Mouse (Mus musculus): ENCODE results near the gene Cacnb1. TPM values are rescaled to one million over a fixed set of nuclear protein-coding genes. Genes with fewer than 3 reads are reported as not detected.

The Cacnb1 gene
- polyA plus RNA-seq, 1 experiment from 2014 or later = 0.73 TPM

DNA sequence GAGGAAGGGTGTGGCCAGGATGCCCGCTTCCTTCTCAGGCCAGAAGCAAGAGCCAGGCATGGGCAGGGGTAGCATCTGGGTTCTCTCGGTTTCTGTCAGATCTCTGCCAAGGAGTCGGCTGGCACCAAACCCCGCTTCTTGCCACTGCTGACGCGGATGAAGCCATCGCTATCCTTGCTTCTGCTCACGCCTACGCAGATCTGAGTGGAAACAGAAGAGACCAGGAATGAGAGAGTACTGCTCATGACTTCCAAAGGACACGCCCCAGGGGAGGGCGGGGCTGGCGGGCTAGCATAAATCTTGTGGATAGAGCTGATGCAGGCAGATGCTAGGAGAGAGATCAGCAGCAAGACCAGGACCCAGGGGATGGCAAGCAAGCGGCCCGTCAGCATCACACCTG lies 15.0 kb upstream of the Cacnb1 start:
- Histone ChIP-seq H3K27me3 (peaks cover 39% of the 10 kb centered on the region), H3K4me1 (replicated peaks) (peaks cover 9% of the 10 kb centered on the region), H3K36me3 (no peaks in the 10 kb centered on the region), H3K4me3 (replicated peaks) (no peak overlapping the region), H3K27ac (no peak overlapping the region), H3K9ac (no peak overlapping the region), H3K9me3 (replicated peaks) (no peaks in the 10 kb centered on the region), H3K4me2 (no peak overlapping the region)
- DNase-seq (no peak), ATAC-seq (ENCODE audit: low read depth) (no peak)
- 56% methylated on average over 14 of the region's 14 CpGs for WGBS (ENCODE audit: insufficient replicate concordance)

- Histone ChIP-seq H3K36me3 (peaks cover 4% of the 10 kb centered on the region), H3K9me3 (replicated peaks) (no peaks in the 10 kb centered on the region), H3K27ac (no peak overlapping the region), H3K4me2 (peak overlapping the region; percentile 53), H3K9ac (no peak overlapping the region), H3K27me3 (peaks cover 39% of the 10 kb centered on the region), H3K4me3 (replicated peaks) (peak overlapping the region; percentile 38), H3K4me1 (replicated peaks) (peaks cover 9% of the 10 kb centered on the region)
- DNase-seq = no peak
- no peak for ATAC-seq (ENCODE audit: low read depth)
- 0% methylated on average over 27 of the region's 27 CpGs for WGBS (ENCODE audit: insufficient replicate concordance)
Observed at GRCm38 (mm10) chr11:98035977-98036377, 13.1 kb upstream of the Cacnb1 start.

- DNase-seq = no peak
- peaks cover 9% of the 10 kb centered on the region for H3K4me1 ChIP-seq (replicated peaks)
- no peak overlapping the region for H3K27ac ChIP-seq
- H3K9me3 ChIP-seq (replicated peaks) = no peaks in the 10 kb centered on the region
- peaks cover 16% of the 10 kb centered on the region for H3K36me3 ChIP-seq
- H3K9ac ChIP-seq = no peak overlapping the region
- H3K27me3 ChIP-seq = peaks cover 39% of the 10 kb centered on the region
- H3K4me2 ChIP-seq = no peak overlapping the region
- no peak for ATAC-seq (ENCODE audit: low read depth)
- no peak overlapping the region for H3K4me3 ChIP-seq (replicated peaks)
- WGBS (ENCODE audit: insufficient replicate concordance) = 53% methylated on average over 4 of the region's 4 CpGs
Observed at GRCm38 (mm10) chr11:98034840-98035239, 12.0 kb upstream of the Cacnb1 start.

GRCm38 (mm10) chr11:98034061-98034460 lies 11.2 kb upstream of the Cacnb1 start:
- DNase-seq (no peak), ATAC-seq (ENCODE audit: low read depth) (no peak)
- Histone ChIP-seq H3K9me3 (replicated peaks) (no peaks in the 10 kb centered on the region), H3K27ac (no peak overlapping the region), H3K4me1 (replicated peaks) (peaks cover 9% of the 10 kb centered on the region), H3K36me3 (peaks cover 23% of the 10 kb centered on the region), H3K4me3 (replicated peaks) (no peak overlapping the region), H3K4me2 (no peak overlapping the region), H3K9ac (no peak overlapping the region), H3K27me3 (peaks cover 39% of the 10 kb centered on the region)
- 64% methylated on average over 5 of the region's 5 CpGs for WGBS (ENCODE audit: insufficient replicate concordance)

DNA sequence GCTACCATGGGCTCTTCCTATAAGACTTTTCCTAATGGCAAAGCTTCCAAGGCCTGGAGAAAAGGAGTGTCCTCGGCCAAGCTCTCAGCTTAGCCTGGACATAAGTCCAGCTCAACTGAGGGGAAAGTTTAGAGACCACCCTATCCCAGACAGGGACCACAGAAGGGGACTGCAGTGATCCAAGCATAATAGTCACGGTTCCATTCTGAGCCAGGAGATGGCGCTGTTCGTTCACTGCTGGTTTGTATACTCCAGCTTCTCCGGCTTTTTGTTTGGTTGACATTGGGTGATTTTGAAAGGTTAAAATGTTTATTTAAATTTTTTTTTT lies 8.6 kb upstream of the Cacnb1 start:
- peak; percentile 49 for DNase-seq

DNA sequence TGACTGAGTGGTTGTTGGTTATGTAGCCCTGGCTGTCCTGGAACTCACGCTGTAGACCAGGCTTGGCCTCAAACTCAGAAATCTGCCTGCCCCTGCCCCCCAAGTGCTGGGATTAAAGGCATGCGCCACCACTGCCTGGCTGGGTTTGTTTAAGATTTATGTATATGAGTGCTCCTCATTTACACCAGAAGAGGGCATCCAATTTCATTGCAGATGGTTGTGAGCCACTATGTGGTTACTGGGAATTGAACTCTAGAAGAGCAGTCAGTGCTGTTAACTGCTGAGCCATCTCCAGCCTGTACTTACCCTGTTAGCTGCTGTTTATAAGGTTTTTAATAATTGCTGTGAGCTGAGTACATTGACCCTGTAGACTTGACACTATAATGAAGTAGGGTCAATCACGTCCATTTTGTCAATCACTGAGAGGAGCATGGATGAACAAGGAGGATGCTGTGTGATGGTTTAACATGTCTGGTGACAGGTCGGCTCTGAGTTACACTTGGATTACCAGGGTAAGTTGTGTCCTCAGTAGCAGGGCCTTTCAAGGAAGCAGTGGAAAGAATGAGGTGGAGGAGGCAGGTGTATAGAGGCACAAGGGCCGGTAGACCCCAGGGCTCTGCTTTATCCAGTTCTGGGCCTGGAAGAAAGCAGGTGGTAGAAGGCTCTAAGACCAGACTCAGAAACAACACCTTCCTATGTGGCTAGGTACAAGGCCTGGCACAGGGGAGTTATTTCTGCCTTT lies 8.0 kb upstream of the Cacnb1 start:
- WGBS (ENCODE audit: insufficient replicate concordance) = 52% methylated on average over 5 of the region's 5 CpGs

More for the DNA sequence above, 8.6 kb upstream of the Cacnb1 start:
- no peak overlapping the region for H3K27ac ChIP-seq
- peaks cover 34% of the 10 kb centered on the region for H3K36me3 ChIP-seq
- no peak overlapping the region for H3K4me2 ChIP-seq
- ATAC-seq (ENCODE audit: low read depth) = no peak
- peaks cover 19% of the 10 kb centered on the region for H3K27me3 ChIP-seq
- no peak overlapping the region for H3K9ac ChIP-seq
- H3K9me3 ChIP-seq (replicated peaks) = no peaks in the 10 kb centered on the region
- peaks cover 22% of the 10 kb centered on the region for H3K4me1 ChIP-seq (replicated peaks)
- no peak overlapping the region for H3K4me3 ChIP-seq (replicated peaks)
- 12% methylated on average over 5 of the region's 5 CpGs for WGBS (ENCODE audit: insufficient replicate concordance)

GRCm38 (mm10) chr11:98027785-98028184 lies 5.0 kb upstream of the Cacnb1 start:
- peak overlapping the region; percentile 88 for H3K27ac ChIP-seq
- H3K4me1 ChIP-seq (replicated peaks) = peaks cover 31% of the 10 kb centered on the region
- WGBS (ENCODE audit: insufficient replicate concordance) = 9% methylated on average over 7 of the region's 7 CpGs

More for the DNA sequence above, 8.0 kb upstream of the Cacnb1 start:
- Histone ChIP-seq H3K9me3 (replicated peaks) (no peaks in the 10 kb centered on the region), H3K4me2 (no peak overlapping the region), H3K36me3 (peaks cover 34% of the 10 kb centered on the region), H3K27ac (no peak overlapping the region), H3K4me1 (replicated peaks) (peaks cover 21% of the 10 kb centered on the region), H3K4me3 (replicated peaks) (no peak overlapping the region), H3K27me3 (peaks cover 13% of the 10 kb centered on the region), H3K9ac (no peak overlapping the region)
- ATAC-seq (ENCODE audit: low read depth) = no peak
- no peak for DNase-seq

DNA sequence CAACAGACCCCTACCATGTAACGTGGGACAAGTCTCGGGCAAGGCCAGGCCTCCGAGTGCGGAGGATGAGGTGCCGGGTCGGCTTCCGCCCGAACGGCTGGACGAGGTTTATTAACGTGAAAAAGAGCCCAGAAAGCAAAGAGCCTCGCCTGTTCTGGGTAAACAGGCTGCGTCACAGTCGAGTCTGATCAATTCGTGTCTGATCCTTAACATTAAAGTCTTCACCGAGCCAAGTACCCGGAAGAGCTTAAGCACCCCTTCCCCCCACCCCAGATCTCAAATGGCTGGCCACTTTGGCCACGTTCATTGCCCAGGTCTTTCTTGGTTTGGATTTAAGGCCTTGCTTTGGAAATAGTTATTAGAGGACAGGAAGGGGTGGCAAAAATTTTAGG lies 4.5 kb upstream of the Cacnb1 start:
- H3K4me3 ChIP-seq (replicated peaks) = peak overlapping the region; percentile 98
- peaks cover 14% of the 10 kb centered on the region for H3K27me3 ChIP-seq
- no peak for ATAC-seq (ENCODE audit: low read depth)
- peaks cover 36% of the 10 kb centered on the region for H3K4me1 ChIP-seq (replicated peaks)
- peaks cover 34% of the 10 kb centered on the region for H3K36me3 ChIP-seq
- no peak for DNase-seq
- H3K9ac ChIP-seq = peak overlapping the region; percentile 99
- peak overlapping the region; percentile 88 for H3K27ac ChIP-seq
- no peaks in the 10 kb centered on the region for H3K9me3 ChIP-seq (replicated peaks)
- H3K4me2 ChIP-seq = peak overlapping the region; percentile 82
- WGBS (ENCODE audit: insufficient replicate concordance) = 0% methylated on average over 18 of the region's 18 CpGs

More at GRCm38 (mm10) chr11:98027785-98028184, 5.0 kb upstream of the Cacnb1 start:
- Histone ChIP-seq H3K4me2 (peak overlapping the region; percentile 82), H3K4me3 (replicated peaks) (peak overlapping the region; percentile 98), H3K9ac (peak overlapping the region; percentile 99), H3K36me3 (peaks cover 34% of the 10 kb centered on the region), H3K27me3 (peaks cover 9% of the 10 kb centered on the region), H3K9me3 (replicated peaks) (no peaks in the 10 kb centered on the region)
- ATAC-seq (ENCODE audit: low read depth) (no peak), DNase-seq (no peak)

DNA sequence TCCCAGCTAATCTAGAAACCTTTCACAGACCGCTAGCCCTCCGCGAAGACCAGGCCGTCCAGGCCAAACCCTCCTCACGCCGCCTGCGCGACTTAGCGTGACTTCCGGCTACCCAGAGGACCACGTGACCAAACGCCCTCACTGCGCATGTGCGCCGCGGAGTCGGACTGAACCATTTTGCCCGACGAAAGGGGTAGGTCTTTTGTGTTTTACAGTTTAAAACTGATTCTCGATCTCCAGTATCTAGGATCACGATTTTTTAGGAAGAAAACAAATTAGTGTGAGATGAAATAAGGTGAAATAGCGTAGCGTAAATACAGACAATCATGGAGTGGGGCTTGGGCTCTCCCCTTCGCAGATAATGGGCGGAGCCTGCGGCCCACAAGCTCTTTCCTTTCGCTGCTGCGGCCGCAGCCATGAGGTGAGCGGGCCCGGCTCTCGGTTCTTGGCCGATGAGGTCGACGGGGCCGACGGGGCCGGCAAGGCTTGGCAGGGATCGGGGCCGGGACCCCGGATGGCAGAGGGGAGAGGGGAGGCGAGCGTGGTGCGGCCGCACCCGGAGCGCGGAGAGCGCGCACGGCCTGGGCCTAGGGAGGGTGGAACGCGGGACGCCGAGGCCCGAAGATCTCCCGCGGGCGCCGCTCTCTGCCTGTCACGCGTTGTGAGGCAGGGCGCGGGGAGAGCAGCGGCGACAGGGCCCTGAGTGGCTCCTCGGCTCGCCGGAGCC lies 3.9 kb upstream of the Cacnb1 start, which contains the start of gene Rpl19:
TSS of gene Rpl19 (plus strand) at position 141 of the 727 bp plus-strand sequence.
- Histone ChIP-seq H3K27ac (peak within 1 kb of the TSS; percentile 88), H3K27me3 (peaks cover 20% of the 10 kb centered on the region), H3K9me3 (replicated peaks) (no peaks in the 10 kb centered on the region), H3K36me3 (peaks cover 34% of the 10 kb centered on the region), H3K4me3 (replicated peaks) (peak within 1 kb of the TSS; percentile 98), H3K4me2 (peak within 1 kb of the TSS; percentile 82), H3K4me1 (replicated peaks) (peaks cover 41% of the 10 kb centered on the region), H3K9ac (peak within 1 kb of the TSS; percentile 99)
- ATAC-seq (ENCODE audit: low read depth) = peak; percentile 81
- under 1% methylated on average over 69 of the region's 69 CpGs for WGBS (ENCODE audit: insufficient replicate concordance)
- peak; percentile 83 for DNase-seq

DNA sequence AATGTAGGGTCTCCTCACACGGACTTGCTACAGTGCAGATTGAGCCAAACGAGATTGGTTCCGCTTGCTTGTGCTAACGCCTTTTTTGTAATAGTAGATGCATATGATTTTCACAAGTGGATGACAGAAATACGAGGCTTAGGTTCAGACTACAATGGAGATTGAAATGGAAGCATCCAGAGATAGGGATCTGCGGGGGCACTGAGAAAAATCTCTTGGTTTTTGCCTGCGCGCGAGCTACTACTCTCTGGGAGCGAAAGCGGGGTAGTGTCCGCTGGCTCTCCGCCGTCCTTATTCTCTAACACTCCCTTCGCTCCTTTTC lies 3.4 kb upstream of the Cacnb1 start:
- H3K36me3 ChIP-seq = peaks cover 32% of the 10 kb centered on the region
- peak overlapping the region; percentile 99 for H3K9ac ChIP-seq
- peak overlapping the region; percentile 82 for H3K4me2 ChIP-seq
- peak overlapping the region; percentile 88 for H3K27ac ChIP-seq
- peak overlapping the region; percentile 98 for H3K4me3 ChIP-seq (replicated peaks)
- peaks cover 47% of the 10 kb centered on the region for H3K4me1 ChIP-seq (replicated peaks)
- no peaks in the 10 kb centered on the region for H3K9me3 ChIP-seq (replicated peaks)
- DNase-seq (no peak), ATAC-seq (ENCODE audit: low read depth) (no peak)
- WGBS (ENCODE audit: insufficient replicate concordance) = 6% methylated on average over 15 of the region's 15 CpGs
- H3K27me3 ChIP-seq = peaks cover 25% of the 10 kb centered on the region

DNA sequence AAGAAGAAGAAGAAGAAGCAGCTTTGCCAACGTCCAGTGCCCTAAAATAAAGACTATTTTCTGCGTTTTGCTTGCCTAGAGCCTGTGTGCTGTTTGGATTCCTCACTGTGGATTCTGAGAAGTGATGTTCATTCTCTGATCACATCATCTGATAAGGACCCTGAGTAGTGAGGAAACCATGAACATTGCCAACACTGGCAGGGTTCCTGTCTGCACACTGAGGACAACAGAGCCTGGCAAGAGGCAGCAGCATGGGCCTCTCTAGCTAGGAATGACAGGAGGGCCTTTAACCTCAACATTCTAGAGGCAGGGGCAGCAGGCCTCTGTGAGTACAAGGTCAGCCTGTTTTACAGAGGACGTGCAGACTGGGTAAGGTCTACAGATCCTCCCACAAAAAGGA lies 1.7 kb upstream of the Cacnb1 start:
- H3K9me3 ChIP-seq (replicated peaks) = no peaks in the 10 kb centered on the region
- peaks cover 51% of the 10 kb centered on the region for H3K4me1 ChIP-seq (replicated peaks)
- 68% methylated on average over 3 of the region's 3 CpGs for WGBS (ENCODE audit: insufficient replicate concordance)
- no peak for DNase-seq
- H3K4me3 ChIP-seq (replicated peaks) = no peak overlapping the region
- ATAC-seq (ENCODE audit: low read depth) = no peak
- no peak overlapping the region for H3K4me2 ChIP-seq
- no peak overlapping the region for H3K9ac ChIP-seq
- peaks cover 15% of the 10 kb centered on the region for H3K36me3 ChIP-seq
- H3K27me3 ChIP-seq = peaks cover 42% of the 10 kb centered on the region
- no peak overlapping the region for H3K27ac ChIP-seq

- no peaks in the 10 kb centered on the region for H3K9me3 ChIP-seq (replicated peaks)
- DNase-seq = no peak
- H3K27me3 ChIP-seq = peaks cover 55% of the 10 kb centered on the region
- H3K36me3 ChIP-seq = no peaks in the 10 kb centered on the region
- no peak for ATAC-seq (ENCODE audit: low read depth)
- WGBS (ENCODE audit: insufficient replicate concordance) = 0% methylated on average over 23 of the region's 23 CpGs
- peaks cover 40% of the 10 kb centered on the region for H3K4me1 ChIP-seq (replicated peaks)
- peak overlapping the region; percentile 95 for H3K4me2 ChIP-seq
- no peak overlapping the region for H3K27ac ChIP-seq
- peak overlapping the region; percentile 65 for H3K4me3 ChIP-seq (replicated peaks)
- peak overlapping the region; percentile 72 for H3K9ac ChIP-seq
Observed at GRCm38 (mm10) chr11:98022253-98022554, 630 bp downstream of the Cacnb1 start.
